Mouse (Mus musculus): ENCODE measurements around the gene Zfp324.
A peak's percentile ranks its signal among the peaks of the same experiment; 100 is the strongest.

The Zfp324 gene

DNA sequence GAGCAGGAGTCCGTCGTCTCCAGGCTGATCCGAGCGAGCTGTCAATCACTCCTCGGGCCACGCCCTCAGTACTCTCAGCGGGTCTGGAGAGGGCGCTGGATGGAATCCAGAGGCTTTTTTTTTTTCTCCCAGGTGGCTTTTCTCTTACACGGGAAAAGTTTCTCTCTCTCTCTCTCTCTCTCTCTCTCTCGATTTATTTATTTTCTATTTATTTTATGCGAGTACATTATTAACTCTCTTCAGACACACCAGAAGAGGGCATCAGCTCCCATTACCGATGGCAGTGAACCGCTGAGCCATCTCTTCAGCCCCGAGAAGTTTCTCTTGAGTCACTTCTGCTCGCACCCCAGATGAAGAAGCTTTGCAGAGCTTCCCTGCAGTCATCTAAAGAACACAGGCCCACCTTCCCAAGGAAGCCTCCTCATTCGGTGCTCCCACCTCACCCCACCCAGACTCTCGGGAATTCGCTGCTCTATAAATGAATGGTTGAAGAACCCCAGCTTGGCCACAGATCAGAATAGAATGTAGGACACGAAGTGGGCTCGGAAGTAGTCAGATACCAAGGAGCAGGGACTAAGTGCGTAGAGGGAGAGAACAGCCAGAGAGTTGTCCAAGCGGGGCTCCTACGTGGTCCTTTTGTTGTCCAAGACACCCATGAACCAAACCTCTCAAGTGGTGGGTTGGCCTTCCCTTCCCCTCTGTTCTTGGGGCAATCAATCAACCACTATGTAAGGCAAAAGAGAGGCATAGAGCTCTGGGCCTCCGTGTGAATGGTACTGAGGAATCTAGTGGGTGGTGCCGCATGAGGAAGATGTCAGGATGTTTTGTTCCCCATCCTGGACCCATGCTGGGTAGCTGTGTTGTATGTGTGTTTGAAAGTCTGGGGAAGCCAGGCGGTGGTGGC lies 44.6 kb downstream of the Zfp324 start, which contains the start of gene Zbtb45:
Gene Zbtb45 (minus strand): TSS at position 30 of the 904 bp plus-strand sequence.
- DNase-seq, result peak in 1 of 2 experiments; percentile 17

DNA sequence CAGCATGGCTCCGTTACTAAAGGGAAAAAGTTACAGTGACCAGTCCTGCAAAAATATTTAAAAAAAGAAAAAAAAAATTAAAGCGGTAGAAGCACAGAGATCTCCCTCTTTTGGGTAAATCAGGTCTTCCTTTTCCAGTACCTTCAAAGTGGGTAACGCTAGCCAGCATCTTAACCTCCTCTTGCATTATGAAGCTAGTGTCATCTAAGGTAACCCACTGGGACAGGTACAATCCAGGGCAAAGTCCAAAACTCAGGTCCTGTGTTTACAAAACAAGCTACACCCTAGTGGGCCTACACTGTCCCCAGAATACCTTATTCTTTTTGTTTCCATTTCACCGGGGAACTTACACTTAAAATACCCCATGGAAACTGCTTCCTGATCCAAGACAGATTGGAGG lies 48.0 kb downstream of the Zfp324 start:
- DNase-seq, result no peak

DNA sequence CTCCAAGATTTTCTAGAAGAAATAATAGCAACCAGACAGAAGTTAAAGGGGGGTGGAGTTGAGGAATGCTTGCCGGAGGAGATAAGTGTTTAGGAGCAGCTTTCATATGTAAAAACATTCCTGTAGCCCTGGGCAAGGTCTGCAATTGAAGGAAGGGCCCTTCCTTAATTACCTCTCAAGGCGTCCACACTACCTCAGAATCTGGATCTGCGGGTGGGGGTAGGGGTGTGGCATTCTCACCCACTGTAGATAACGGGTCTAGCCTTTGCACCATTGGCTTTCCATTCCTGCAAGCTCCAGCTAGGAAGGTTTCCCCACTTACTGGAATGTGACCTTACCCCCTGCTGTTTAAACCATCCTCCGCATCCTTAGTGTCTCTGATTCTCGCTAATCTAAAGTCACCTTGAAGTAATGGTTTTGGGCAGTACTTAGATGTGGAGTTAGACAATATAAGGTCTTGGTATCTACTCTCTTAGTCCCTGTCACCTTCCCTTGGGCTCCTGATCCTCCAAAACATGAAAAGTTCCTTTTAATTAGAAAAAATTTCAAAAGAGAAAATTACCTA lies 48.7 kb downstream of the Zfp324 start:
- no peak for DNase-seq

DNA sequence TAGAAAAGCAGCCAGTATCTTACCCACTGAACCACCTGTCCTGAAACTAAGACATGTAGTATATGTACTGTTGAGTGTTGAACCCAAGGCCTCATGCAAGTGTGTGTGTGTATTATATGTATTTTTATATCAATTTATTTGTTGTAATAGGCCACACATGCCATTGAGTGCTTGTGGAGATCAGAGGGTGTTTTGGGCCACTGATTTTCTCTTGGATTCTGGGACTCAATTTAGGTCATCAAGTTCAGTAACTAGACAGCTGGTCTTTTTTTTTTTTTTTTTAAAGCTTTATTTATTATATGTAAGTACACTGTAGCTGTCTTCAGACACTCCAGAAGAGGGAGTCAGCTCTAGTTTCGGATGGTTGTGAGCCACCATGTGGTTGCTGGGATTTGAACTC lies 49.6 kb downstream of the Zfp324 start:
- no peak for DNase-seq

DNA sequence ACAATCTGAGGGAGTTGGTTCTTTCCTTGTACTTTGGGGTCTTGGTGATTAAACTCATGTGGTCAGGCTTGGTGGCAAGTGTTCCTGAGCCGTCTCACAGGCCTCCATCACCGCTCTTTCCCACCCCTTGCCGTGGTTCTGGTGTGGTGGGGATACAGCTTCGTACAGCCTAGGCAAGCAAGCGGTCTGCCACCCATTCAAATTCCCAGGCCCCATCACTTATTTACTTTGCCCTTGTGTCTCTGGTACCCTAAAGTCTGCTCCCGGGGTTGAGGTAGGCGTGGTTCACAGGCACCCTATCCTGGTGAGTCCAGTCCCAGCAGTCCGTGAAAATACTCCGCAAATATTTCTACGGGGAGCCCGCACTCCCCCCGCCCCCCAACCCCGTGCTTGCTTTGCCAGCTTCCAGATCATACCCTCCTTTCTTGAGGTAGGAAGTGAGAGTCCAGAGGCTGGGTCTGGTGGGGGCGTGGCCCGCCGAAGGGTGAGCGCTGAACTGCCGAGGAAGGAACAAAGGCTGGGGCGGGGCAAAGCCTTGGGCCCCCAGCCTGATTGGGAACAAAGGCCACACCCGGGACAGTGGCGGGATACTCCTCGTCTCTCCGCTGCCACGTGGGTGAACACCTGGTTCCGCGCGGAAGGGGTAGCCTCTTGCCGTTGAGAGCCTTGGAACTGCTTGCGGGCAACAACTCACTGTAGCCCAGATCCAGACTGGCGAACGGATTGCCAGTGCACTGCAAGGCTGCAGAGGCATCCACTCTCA lies 57.3 kb downstream of the Zfp324 start:
- DNase-seq, result peak; percentile 56 to 57
